Mouse (Mus musculus) midbrain, embryonic 13.5 days (tissue): ENCODE measurements around the gene Racgap1. TPM values are rescaled to one million over a fixed set of nuclear protein-coding genes. Genes with fewer than 3 reads are reported as not detected.

Source experiments
- ATAC-seq: fragments of 200-750 bp; cut with Nextera tagmentation; 2 replicates; pipeline ENCODE4 v1.8.0; 2017; ENCODE audit warnings: mild to moderate bottlenecking, moderate TSS enrichment, moderate library complexity
- H3K27ac ChIP-seq: fragments of 300-500 bp; sonication (generic); 2 replicates; pipeline ENCODE4 v1.5.1; 2015; ENCODE audit warnings: inconsistent platforms, mild to moderate bottlenecking, moderate library complexity
- H3K27me3 ChIP-seq: fragments of 300-500 bp; sonication (generic); 2 replicates; pipeline ENCODE4 v1.6.1; 2015; ENCODE audit warnings: mild to moderate bottlenecking, inconsistent platforms
- H3K36me3 ChIP-seq: fragments of 300-500 bp; sonication (generic); 2 replicates; pipeline ENCODE4 v1.6.1; 2015; ENCODE audit warnings: mild to moderate bottlenecking, inconsistent platforms
- H3K4me1 ChIP-seq: fragments of 300-500 bp; sonication (generic); replicated peaks from 2 replicates; pipeline ENCODE4 v1.6.1; 2015; ENCODE audit warnings: inconsistent platforms
- H3K4me2 ChIP-seq: fragments of 300-500 bp; sonication (generic); replicated peaks from 2 replicates; pipeline ENCODE4 v1.6.1; 2015; ENCODE audit warnings: moderate library complexity, mild to moderate bottlenecking, inconsistent platforms
- H3K4me3 ChIP-seq: fragments of 300-500 bp; sonication (generic); replicated peaks from 2 replicates; pipeline ENCODE4 v1.5.1; 2015; ENCODE audit warnings: mild to moderate bottlenecking, inconsistent platforms
- H3K9ac ChIP-seq: fragments of 300-500 bp; sonication (generic); replicated peaks from 2 replicates; pipeline ENCODE4 v1.6.1; 2015; ENCODE audit warnings: mild to moderate bottlenecking, inconsistent platforms
- H3K9me3 ChIP-seq: fragments of 300-500 bp; sonication (generic); 2 replicates; pipeline ENCODE4 v1.6.1; 2016; ENCODE audit warnings: mild to moderate bottlenecking, inconsistent platforms
- WGBS: fragments of 180-500 bp; shearing (Covaris S2); methylation state at CpG from one replicate; pipeline ENCODE4 v1.1.7; 2015; 5-methylcytosine and 5-hydroxymethylcytosine counted together
- polyA plus RNA-seq: library from polyadenylated mRNA; unstranded; fragments of >200 nt; fragmentation: Nextera tagmentation; extraction: Ambion mirVana; gene quantifications from 2 replicates; pipeline ENCODE4 v1.2.1, GENCODE M21; 2015

Racgap1 gene
- 118 and 125 TPM in 2 replicates for polyA plus RNA-seq

- under 1% methylated on average over 66 of the region's 68 CpGs for WGBS
- peak within 1 kb of the TSS; percentile 78 for H3K4me3 ChIP-seq
- H3K36me3 ChIP-seq = no peaks in the 10 kb centered on the region
- H3K27me3 ChIP-seq = peaks cover 26% of the 10 kb centered on the region
- peak within 1 kb of the TSS; percentile 78 for H3K9ac ChIP-seq
- H3K27ac ChIP-seq = no peak within 1 kb of the TSS
- ATAC-seq = peak; percentile 89
- peak within 1 kb of the TSS; percentile 90 for H3K4me2 ChIP-seq
- peaks cover 69% of the 10 kb centered on the region for H3K4me1 ChIP-seq
- no peaks in the 10 kb centered on the region for H3K9me3 ChIP-seq
Measured at GRCm38 (mm10) chr15:99651163-99651872, at the start of gene Racgap1. Racgap1 (minus strand) TSS chr15:99651656.

- no peak overlapping the region for H3K27ac ChIP-seq
- H3K27me3 ChIP-seq = peaks cover 12% of the 10 kb centered on the region
- WGBS = 87% methylated on average over 18 of the region's 18 CpGs
- no peak for ATAC-seq
- H3K4me2 ChIP-seq = no peak overlapping the region
- H3K4me1 ChIP-seq = peaks cover 25% of the 10 kb centered on the region
- no peak overlapping the region for H3K4me3 ChIP-seq
- H3K9ac ChIP-seq = 0 out of 2 replicates have a peak overlapping the region, but pooled peaks have one; percentile 5
- H3K36me3 ChIP-seq = peaks cover 59% of the 10 kb centered on the region
- no peaks in the 10 kb centered on the region for H3K9me3 ChIP-seq
Measured at GRCm38 (mm10) chr15:99700219-99701106, 49.0 kb upstream of the Racgap1 start.

GRCm38 (mm10) chr15:99699715-99700114 is 48.3 kb upstream of the Racgap1 start:
- Histone ChIP-seq H3K27me3 (peaks cover 12% of the 10 kb centered on the region), H3K9me3 (no peaks in the 10 kb centered on the region), H3K27ac (no peak overlapping the region), H3K4me2 (no peak overlapping the region), H3K4me1 (peaks cover 24% of the 10 kb centered on the region), H3K9ac (no peak overlapping the region), H3K4me3 (no peak overlapping the region), H3K36me3 (peaks cover 64% of the 10 kb centered on the region)
- WGBS = 89% methylated on average over 10 of the region's 10 CpGs
- ATAC-seq = no peak

- H3K27me3 ChIP-seq = peaks cover 12% of the 10 kb centered on the region
- H3K4me3 ChIP-seq = no peak overlapping the region
- peaks cover 23% of the 10 kb centered on the region for H3K4me1 ChIP-seq
- H3K9me3 ChIP-seq = no peaks in the 10 kb centered on the region
- 45% methylated on average over 20 of the region's 20 CpGs for WGBS
- H3K4me2 ChIP-seq = no peak overlapping the region
- no peak overlapping the region for H3K9ac ChIP-seq
- H3K27ac ChIP-seq = no peak overlapping the region
- no peak for ATAC-seq
- H3K36me3 ChIP-seq = peaks cover 58% of the 10 kb centered on the region
Measured at GRCm38 (mm10) chr15:99698533-99699085, 47.2 kb upstream of the Racgap1 start.

- Histone ChIP-seq H3K4me2 (no peak overlapping the region), H3K27ac (no peak overlapping the region), H3K36me3 (peaks cover 60% of the 10 kb centered on the region), H3K4me1 (peaks cover 25% of the 10 kb centered on the region), H3K9me3 (no peaks in the 10 kb centered on the region), H3K4me3 (no peak overlapping the region), H3K9ac (no peak overlapping the region), H3K27me3 (peaks cover 12% of the 10 kb centered on the region)
- 55% methylated on average over 2 of the region's 2 CpGs for WGBS
- ATAC-seq = no peak
Measured at GRCm38 (mm10) chr15:99697309-99697708, 45.9 kb upstream of the Racgap1 start.

GRCm38 (mm10) chr15:99691976-99692375 is 40.5 kb upstream of the Racgap1 start:
- Histone ChIP-seq H3K4me2 (peak overlapping the region; percentile 1; the same call in 1 of the 2 replicates), H3K27ac (peak overlapping the region; percentile 49; the same call in 1 of the 2 replicates), H3K36me3 (peaks cover 28% of the 10 kb centered on the region), H3K4me3 (no peak overlapping the region), H3K4me1 (peaks cover 53% of the 10 kb centered on the region), H3K9ac (peak overlapping the region; percentile 46), H3K9me3 (no peaks in the 10 kb centered on the region), H3K27me3 (peaks cover 7% of the 10 kb centered on the region)
- 43% methylated on average over 9 of the region's 9 CpGs for WGBS
- peak; percentile 65 for ATAC-seq

- no peak for ATAC-seq
- peak overlapping the region; percentile 46; the same call in 1 of the 2 replicates for H3K9ac ChIP-seq
- WGBS = 25% methylated on average over 4 of the region's 4 CpGs
Measured at GRCm38 (mm10) chr15:99690924-99691323, 39.5 kb upstream of the Racgap1 start.

GRCm38 (mm10) chr15:99688712-99689111 is 37.3 kb upstream of the Racgap1 start:
- peaks cover 19% of the 10 kb centered on the region for H3K36me3 ChIP-seq
- no peak overlapping the region for H3K4me3 ChIP-seq
- no peak overlapping the region; the same call in 1 of the 2 replicates for H3K27ac ChIP-seq
- H3K4me2 ChIP-seq = no peak overlapping the region
- H3K27me3 ChIP-seq = no peaks in the 10 kb centered on the region
- peaks cover 40% of the 10 kb centered on the region for H3K4me1 ChIP-seq
- H3K9ac ChIP-seq = no peak overlapping the region
- 6% methylated on average over 4 of the region's 4 CpGs for WGBS
- peak; percentile 62 for ATAC-seq
- no peaks in the 10 kb centered on the region for H3K9me3 ChIP-seq

More at GRCm38 (mm10) chr15:99690924-99691323, 39.5 kb upstream of the Racgap1 start:
- Histone ChIP-seq H3K36me3 (peaks cover 25% of the 10 kb centered on the region), H3K4me1 (peaks cover 53% of the 10 kb centered on the region), H3K4me2 (no peak overlapping the region), H3K4me3 (no peak overlapping the region), H3K9me3 (no peaks in the 10 kb centered on the region), H3K27me3 (no peaks in the 10 kb centered on the region; the same call in 1 of the 2 replicates), H3K27ac (0 out of 2 replicates have a peak overlapping the region, but pooled peaks have one; percentile 58)

GRCm38 (mm10) chr15:99684156-99684555 is 32.7 kb upstream of the Racgap1 start:
- Histone ChIP-seq H3K4me3 (no peak overlapping the region), H3K27ac (no peak overlapping the region), H3K4me1 (peaks cover 9% of the 10 kb centered on the region), H3K27me3 (no peaks in the 10 kb centered on the region), H3K36me3 (peaks cover 33% of the 10 kb centered on the region), H3K4me2 (no peak overlapping the region), H3K9me3 (no peaks in the 10 kb centered on the region), H3K9ac (no peak overlapping the region)
- WGBS = 96% methylated on average over 5 of the region's 5 CpGs
- ATAC-seq = no peak

- Histone ChIP-seq H3K27me3 (no peaks in the 10 kb centered on the region), H3K4me2 (no peak overlapping the region), H3K9ac (no peak overlapping the region), H3K4me1 (peaks cover 16% of the 10 kb centered on the region), H3K4me3 (no peak overlapping the region), H3K27ac (no peak overlapping the region), H3K36me3 (peaks cover 33% of the 10 kb centered on the region), H3K9me3 (no peaks in the 10 kb centered on the region)
- 92% methylated on average over 7 of the region's 7 CpGs for WGBS
- ATAC-seq = no peak
Measured at GRCm38 (mm10) chr15:99682880-99683279, 31.4 kb upstream of the Racgap1 start.

- peaks cover 23% of the 10 kb centered on the region for H3K36me3 ChIP-seq
- WGBS = 67% methylated on average over 7 of the region's 7 CpGs
- no peak overlapping the region for H3K4me3 ChIP-seq
- H3K27me3 ChIP-seq = no peaks in the 10 kb centered on the region
- ATAC-seq = no peak
- H3K27ac ChIP-seq = no peak overlapping the region
- peaks cover 54% of the 10 kb centered on the region for H3K4me1 ChIP-seq
- no peak overlapping the region for H3K4me2 ChIP-seq
- no peaks in the 10 kb centered on the region for H3K9me3 ChIP-seq
- no peak overlapping the region for H3K9ac ChIP-seq
Measured at GRCm38 (mm10) chr15:99679008-99679407, 27.6 kb upstream of the Racgap1 start.
